Mouse (Mus musculus): ENCODE measurements around the gene Ufsp1. TPM values are rescaled to one million over a fixed set of nuclear protein-coding genes. Genes with fewer than 3 reads are reported as not detected.
"Not testable (repeated sequence)": the region's sequence is repeated elsewhere in the genome, so short reads cannot be mapped to it uniquely, and the experiment has no call there.

Ufsp1 gene
- 10 to 100 TPM; 10.2 to 12.7 TPM for total RNA-seq (2021)
- long read RNA-seq, experiment 1, transcript Ufsp1-201 (1 exons, 1,037 nt), result major isoform, 20 of 20 reads
- long read RNA-seq, experiment 1, partial matches to known transcripts, result 0 of 20 reads
- long read RNA-seq, experiment 1, other reads (novel, unspliced or antisense), result 0 of 20 reads
- long read RNA-seq, experiment 2, partial matches to known transcripts, result 0 of 3 reads
- long read RNA-seq, experiment 2, other reads (novel, unspliced or antisense), result 0 of 3 reads

DNA sequence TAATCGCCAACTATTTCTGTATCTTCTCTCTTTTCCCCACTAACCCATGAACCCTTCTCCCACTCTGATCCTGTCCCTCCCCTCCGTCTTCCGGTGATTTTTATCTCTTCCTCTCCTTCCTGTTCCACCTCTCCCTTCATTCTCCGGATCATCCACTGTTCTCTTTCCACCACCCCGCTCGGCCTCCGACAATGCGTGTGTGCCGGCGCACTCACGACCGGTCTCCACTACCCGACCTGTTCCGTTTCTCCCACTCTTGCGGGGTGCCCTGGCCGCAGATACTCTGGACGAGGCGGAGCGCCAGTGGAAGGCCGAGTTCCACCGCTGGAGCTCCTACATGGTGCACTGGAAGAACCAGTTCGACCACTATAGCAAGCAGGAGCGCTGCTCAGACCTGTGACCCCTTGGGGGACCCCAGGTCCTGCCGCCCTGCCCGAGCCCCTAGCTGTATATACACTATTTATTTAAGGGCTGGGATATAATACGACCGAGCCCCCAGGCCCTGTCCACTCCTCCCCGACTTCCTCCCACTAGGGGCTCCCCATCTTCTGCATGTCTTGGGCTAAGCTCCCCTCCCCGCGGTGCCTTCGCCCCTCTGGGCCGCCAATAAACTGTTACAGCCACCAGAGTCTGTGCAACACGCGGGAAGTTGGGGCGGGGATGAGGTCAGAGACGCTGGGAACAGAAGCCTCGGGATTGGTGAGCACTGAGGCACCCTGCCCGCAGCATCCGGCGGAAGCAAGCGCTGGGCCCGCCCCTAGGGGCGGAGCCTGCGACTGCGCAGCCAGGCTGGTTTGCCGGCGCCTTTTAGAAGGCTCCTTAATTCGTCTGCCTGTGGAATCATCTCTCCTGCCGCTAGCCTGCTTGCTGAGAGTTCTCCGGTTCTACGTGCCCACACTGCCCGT is at the start of gene Ufsp1:
Gene Ufsp1 (plus strand): TSS at position 791 of the 905 bp plus-strand sequence.
- peak; percentile 97 to 98 for DNase-seq

DNA sequence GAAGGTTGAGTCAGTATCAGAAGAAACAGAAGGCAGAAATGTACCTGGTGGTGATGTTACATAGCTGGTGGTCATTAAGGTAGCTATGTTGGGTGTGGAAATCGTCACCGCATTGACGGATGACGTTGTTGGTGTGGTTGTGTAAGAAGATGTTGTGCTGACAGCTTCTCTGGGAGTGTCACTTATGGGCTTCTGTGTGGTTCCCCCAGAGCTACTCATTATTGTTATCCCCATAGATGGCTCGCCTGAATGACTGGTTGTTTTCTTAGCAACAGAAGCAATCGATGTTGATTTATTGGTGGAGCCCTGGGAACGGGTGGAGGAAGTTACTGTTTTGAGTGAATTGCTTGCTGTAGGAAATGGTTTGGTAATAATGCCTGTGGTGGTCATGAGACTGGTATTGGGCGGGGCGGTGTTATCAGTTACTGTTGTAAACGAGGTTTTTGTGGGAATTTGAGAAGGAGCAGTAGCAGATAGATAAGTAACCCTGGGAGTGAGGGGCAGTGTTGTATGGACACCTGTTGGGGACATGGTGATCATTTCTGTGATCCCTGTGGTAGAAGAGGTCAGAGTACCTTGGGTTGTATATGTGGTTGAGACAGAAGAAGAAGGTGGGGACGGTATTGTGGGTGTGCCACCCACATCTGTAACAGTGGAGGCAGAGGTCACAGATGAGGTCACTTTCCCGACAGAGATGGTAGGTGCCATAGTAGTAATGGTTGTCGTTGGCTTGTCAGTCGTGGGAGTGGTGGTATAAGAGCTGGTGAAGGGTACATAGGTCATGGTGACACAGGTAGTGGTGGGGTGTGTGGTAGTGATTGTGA is 30.3 kb upstream of the Ufsp1 start:
- no peak for DNase-seq

- DNase-seq, result no peak
These were observed 29.6 kb upstream of the Ufsp1 start for GRCm38 (mm10) chr5:137264787-137265186.

DNA sequence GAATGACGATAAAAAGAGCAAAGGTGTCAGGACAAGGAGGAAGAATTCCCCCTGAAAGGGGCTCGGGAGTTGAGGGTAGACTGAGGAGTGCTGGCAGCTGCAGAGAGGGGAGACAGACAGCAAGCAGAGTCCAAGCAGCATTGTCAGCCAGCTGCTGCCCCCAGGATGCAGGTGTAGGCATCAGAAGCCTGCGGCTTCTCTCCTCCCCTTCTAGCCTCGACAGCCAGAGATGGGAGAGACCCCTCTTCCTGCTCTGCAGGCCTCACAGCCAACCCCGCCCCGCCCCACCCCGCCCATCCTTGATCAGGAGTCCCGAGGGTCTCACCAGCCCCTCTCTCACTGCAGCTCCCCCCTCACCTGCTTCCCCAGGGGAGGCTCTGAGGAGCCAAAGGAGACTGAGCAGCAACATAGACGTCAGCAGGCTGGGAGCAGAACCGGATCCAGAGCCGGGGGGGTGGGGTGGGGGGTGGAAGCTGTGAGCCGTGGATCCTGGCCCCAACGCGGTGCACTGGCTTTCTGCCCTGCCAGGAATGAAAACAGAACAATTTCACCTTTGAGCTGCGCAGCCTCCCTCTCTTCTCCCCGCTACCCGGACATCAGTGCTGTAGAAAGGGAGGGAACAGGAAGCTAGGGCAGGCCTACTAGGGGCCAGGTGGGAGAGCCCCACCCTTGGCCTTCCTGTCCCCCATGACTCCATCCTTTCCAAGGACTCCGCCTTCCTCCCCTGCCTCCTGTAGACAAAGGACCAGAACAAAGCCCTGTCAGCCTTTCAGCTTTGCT is 26.1 kb upstream of the Ufsp1 start:
- no peak for DNase-seq

DNA sequence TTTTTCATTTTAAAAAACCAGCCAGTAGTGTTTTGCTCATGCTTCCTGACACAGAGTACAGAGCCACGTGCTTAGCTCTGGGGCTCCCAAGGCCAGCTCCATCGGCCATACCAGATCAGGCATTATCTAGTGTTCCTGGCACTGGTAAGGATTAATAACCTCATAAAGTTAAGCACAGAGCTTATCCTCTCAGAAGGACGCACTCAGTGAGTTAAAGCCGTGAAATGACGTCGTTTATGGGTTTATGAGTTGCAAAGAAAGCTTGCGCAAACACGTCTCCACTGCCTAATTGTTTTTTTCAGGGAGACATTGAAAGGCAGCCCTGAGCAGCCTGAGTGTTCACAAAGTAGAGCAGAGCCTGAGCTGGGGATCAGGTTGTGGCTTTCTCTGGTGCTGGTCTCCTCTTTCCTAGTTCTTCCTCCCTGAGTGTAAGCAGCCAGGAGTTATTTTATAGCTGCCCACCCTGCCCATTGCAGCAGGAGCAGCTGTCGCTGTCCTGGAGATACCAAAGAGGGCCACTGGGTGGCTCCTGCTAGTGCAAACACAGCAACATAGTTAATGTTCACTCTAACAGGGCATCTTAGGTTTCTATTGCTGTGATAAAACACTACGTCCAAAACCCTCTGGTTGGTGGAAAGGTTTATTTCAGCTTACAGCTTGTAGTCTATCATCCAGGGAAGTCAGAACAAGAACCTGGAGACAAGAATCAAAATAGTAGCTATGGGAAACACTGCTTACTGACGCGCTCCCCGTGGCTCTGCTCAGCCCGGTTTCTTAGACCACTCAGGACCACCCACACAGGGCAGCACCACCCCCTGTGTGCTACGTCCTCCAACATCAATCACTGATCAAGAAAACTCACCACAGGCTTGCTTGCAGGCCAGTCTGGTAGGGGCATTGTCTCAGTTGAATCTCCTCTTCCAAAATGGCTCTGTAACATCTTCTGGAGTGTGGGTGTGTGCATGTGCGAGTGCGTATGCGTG is 16.8 kb upstream of the Ufsp1 start:
- peak; percentile 36 to 54 for DNase-seq

DNA sequence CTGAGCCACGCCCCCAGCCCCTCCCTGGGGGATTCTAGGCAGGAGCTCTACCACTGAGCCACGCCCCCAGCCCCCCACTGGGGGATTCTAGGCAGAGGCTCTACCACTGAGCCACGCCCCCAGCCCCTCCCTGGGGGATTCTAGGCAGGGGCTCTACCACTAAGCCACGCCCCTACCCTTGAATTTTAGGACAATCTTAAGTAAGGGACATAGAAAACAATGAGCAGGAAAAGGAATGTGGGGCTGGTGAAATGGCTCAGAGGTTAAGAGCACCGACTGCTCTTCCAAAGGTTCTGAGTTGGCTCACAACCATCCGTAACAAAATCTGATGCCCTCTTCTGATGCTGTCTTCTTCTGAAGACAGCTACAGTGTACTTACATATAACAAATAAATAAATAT is 10.0 kb upstream of the Ufsp1 start:
- not testable (repeated sequence) for DNase-seq

DNA sequence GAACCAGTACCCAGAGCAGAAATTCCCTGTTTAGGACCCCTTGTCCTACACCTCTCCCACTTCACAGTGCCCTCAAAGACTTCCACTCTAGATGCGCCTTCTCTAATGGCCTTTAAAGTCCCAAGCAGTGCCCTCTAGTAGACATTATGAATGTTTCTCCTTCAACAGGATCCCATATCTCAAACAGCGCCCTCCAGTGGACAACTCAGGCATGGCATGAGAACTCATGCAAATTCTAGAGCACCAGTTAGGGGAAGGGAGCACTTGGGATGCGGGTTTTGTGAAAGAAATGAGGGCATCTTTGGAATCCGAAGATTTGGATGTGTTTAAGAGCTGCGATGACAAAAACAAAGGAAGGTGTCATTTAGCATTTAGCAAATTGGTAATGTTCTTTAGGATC is 9.4 kb upstream of the Ufsp1 start:
- peak; percentile 40 to 48 for DNase-seq

DNA sequence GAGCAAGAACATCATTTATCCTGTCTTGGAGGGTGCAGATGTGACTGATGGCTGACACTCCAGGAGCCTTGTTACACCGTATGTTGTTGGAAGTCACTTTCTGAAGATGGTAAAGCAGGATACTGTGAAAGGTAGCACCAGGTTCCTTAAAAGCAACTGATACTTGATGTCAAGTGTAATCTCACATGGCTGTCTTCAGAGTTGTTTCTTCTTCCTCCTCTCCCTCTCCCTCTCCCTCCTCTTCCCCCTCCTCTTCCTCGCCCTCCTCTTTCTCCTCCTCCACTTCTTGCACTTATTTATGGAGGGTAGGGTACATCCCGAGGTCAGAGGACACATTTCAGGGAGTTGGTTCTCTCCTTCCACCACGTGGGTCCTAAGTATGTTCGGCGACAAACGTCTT is 8.4 kb upstream of the Ufsp1 start:
- no peak for DNase-seq

GRCm38 (mm10) chr5:137286655-137287031 is 7.8 kb upstream of the Ufsp1 start:
- DNase-seq, result peak; percentile 87 to 90

GRCm38 (mm10) chr5:137287032-137287952 is 7.1 kb upstream of the Ufsp1 start, which contains the start of gene Ache:
TSS of gene Ache (plus strand) at chr5:137287519.
- peak in 1 of 2 experiments; percentile 22 for DNase-seq

GRCm38 (mm10) chr5:137287953-137288743 is 6.3 kb upstream of the Ufsp1 start:
- DNase-seq, result peak in 1 of 2 experiments; percentile 38

DNA sequence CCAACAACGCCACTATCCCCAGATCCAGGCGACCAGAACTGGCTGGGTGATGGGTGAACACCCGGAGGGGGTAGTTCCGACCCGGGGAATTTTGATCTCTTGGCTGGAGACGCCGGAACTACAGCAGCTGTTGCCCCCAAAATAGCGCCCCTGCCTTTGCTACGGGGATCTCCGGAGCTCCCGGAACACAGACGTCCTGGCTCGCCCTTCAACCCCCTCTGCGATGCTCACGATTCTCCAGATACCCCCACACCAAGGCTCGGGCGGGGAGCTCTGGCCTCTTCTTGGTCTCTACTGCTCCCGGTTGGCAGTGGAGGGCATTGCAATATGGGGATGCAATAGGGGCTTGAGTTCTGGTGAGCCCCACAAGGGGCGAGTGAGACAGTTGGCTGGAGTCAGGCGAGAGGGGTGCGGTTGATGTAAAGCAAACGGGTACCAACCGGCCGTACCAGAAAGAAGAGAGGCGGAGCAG is 5.4 kb upstream of the Ufsp1 start:
- DNase-seq, result no peak

DNA sequence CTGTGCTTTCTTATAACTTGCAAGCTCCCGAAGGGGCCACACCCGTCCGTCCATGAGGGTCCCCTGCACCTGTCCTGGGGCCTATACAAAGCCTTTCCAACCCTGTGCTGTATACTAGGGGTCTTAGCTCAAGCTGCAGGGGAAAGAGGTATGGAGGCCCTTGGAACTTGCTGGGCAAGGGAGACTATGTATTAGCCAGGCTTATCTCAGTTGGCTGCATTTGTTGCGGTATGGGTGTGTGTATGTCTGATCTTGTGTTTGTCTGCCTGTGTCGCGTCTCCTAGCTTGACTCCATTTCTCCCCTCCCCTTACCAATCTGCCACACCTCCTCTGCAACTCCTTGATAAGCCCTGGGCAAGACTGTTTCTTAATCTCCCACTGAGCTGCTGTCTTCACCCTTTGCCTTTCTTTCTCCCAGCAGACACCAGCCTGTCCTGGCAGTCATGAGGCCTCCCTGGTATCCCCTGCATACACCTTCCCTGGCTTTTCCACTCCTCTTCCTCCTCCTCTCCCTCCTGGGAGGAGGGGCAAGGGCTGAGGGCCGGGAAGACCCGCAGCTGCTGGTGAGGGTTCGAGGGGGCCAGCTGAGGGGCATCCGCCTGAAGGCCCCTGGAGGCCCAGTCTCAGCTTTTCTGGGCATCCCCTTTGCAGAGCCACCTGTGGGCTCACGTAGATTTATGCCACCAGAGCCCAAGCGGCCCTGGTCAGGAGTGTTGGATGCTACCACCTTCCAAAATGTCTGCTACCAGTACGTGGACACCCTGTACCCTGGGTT is 4.7 kb upstream of the Ufsp1 start:
- no peak for DNase-seq

DNA sequence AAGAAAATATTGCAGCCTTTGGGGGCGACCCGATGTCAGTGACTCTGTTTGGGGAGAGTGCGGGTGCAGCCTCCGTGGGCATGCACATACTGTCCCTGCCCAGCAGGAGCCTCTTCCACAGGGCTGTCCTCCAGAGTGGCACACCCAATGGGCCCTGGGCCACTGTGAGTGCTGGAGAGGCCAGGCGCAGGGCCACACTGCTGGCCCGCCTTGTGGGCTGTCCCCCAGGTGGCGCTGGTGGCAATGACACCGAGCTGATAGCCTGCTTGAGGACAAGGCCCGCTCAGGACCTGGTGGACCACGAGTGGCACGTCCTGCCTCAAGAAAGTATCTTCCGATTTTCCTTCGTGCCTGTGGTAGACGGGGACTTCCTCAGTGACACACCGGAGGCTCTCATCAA is 3.8 kb upstream of the Ufsp1 start:
- peak; percentile 74 to 84 for DNase-seq

GRCm38 (mm10) chr5:137291381-137291926 is 3.0 kb upstream of the Ufsp1 start:
- no peak for DNase-seq

- DNase-seq, result peak; percentile 90 to 94
These were observed 1.1 kb upstream of the Ufsp1 start for GRCm38 (mm10) chr5:137293282-137293681.

- no peak for DNase-seq
These were observed 290 bp downstream of the Ufsp1 start for GRCm38 (mm10) chr5:137294744-137295093.
